Mouse (Mus musculus) kidney, adult 9 months (tissue): ENCODE measurements around the gene Wfdc15b.

ENCODE experiments used
- DNase-seq: peaks from one replicate; pipeline ENCODE4 v3.0.0; 2022

The Wfdc15b gene

DNA sequence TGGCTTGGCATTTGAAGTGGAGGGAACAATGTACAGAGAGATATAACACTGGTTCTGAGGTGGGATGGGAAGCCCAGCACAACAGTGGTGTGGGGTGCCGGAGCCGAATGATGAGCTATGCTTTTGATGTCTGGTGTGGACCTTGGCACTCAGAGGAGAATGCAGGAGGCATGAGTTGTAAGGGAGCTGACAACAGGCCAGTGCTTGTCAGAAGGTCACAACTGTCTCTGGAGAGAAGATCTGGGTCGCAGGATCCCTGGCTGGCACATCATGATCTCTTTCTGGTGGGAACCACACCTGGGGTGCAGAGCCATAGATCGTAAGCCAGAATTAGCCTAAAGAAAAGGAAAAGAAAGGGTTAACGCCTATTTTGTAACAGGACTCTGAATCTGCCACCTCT lies 43.6 kb downstream of the Wfdc15b start:
- no peak for DNase-seq

DNA sequence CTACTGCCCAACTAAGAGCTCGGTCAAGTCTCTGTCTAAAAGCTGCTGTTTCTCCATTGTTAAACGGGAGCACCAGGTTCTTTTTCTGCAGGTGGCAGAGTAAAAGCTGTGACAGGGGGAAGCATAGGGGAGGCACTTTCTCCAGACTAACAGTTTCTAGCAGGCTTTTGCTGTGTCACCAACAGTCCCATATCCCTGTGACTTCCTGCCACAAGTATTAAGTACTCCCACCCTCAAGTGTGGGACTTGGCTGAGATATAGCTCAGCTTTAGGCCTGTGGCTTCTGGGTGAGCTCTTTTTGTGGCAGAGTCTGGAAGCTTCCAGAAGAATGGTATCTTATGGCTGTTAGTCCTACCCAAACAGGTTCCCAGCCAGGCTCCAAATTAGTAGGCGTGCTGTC lies 45.6 kb downstream of the Wfdc15b start:
- no peak for DNase-seq

DNA sequence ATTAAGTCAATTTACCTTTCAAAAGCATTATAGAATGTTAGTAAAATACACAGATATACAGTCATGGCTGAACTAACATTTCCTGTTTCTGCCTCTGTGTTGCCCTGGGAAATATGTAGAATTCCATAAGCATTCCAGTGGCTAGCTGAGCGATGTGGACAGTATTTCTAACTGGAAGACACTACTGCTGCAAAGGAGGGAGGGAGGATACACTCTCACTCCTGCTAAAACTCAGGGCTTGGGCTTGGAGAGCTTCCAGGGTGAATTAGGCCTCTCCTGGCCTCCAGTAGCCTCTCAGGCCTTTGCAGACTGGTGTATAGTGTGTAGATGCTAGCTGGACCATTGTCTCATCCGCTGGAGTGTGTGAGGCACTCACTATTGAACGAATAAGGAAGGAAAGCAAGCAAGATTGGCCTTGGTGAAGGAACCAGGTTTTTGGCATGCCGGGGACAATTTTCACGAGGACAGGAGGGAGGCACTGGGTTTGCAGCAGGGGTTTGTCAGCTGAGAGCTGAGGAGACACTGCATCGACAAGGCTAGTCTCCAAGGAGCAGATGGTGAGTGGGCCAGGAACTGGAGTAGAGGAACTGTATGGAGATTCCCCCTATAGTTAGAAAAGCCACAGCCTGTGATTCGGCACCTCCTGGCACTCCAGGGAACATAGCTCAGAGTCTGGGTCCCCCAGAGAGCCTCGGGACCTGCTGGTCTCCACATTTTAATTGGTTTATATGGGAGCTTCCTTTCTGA lies 46.6 kb downstream of the Wfdc15b start:
- DNase-seq: no peak

DNA sequence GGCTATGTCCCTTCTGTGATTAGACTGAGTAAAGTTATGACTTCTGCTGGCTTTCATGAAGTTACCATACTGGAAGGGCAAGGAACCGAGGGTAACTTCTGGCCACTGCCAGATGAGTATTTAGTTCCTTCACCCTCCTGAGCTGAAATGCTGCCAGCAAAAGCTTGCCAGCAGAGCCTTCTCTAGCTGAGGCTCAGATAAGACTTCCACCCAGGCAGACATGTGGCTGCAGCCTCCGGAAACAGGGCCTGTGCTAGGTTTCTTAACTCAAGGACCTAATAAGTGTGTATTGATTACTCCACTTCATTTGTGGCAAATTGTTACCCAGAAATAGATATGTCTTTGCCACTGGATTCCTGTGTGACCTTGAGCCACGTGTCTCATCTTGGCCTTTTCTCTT lies 48.1 kb downstream of the Wfdc15b start:
- no peak for DNase-seq

DNA sequence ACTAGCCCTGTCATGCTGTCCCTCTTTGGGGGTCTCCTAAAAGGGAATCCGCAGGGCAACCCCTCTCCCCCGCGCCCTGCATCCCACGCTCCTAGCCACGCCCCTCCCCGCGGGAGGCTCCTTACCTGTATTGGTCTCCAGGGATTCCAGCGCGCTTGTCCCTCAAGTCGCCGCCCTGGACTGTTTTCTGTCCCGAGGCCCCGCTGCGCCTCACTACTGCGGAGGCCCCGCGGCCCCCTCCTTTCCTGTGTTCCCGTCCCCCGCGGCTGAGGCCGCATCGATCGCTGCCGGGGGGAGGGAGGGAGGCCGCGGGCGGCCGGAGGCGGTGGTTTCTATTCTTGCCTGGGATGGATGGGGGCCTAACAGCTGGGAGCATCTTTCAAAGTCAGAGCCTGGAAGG lies 50.6 kb downstream of the Wfdc15b start, which contains the start of gene Kcns1:
Kcns1 (minus strand) TSS at position 212 of the 400 bp plus-strand sequence.
- DNase-seq: no peak

DNA sequence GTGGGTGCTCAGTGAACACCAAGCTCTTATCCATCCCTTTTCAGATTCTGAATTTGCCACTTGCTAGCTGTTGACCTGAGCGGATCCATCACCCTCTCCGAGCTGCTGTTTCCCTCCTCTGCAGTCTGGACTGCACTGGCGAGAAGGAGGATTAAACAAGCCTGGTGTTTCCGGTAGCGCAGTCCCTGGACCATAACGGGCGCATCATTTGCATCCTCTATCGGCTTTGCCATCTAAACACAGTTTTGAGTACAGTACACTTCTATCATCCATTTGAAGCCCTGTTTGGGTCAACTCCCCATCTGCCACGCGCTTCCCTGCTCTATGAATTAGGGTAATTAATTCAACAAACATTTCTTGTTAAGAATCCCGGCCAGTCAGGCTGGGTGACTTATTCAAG lies 51.1 kb downstream of the Wfdc15b start:
- DNase-seq: no peak

DNA sequence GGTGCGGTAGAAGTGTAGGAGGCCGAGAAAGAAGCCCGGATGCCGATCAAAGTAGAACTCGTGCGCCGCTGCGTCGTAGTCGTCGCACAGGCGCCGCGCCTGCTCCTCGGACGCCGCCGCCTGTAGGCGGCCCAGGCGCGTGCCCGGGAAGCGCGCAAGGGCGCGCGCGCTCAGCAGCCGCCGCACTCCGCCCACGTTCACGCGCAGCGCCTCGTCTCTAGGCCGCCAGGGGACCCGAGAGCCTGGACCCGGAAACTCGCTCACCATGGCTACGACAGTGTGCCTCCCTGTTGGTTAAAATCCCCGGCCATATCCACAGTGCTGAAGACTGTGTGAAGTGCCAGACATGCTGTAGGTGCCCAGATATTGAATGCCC lies 52.9 kb downstream of the Wfdc15b start:
- no peak for DNase-seq

DNA sequence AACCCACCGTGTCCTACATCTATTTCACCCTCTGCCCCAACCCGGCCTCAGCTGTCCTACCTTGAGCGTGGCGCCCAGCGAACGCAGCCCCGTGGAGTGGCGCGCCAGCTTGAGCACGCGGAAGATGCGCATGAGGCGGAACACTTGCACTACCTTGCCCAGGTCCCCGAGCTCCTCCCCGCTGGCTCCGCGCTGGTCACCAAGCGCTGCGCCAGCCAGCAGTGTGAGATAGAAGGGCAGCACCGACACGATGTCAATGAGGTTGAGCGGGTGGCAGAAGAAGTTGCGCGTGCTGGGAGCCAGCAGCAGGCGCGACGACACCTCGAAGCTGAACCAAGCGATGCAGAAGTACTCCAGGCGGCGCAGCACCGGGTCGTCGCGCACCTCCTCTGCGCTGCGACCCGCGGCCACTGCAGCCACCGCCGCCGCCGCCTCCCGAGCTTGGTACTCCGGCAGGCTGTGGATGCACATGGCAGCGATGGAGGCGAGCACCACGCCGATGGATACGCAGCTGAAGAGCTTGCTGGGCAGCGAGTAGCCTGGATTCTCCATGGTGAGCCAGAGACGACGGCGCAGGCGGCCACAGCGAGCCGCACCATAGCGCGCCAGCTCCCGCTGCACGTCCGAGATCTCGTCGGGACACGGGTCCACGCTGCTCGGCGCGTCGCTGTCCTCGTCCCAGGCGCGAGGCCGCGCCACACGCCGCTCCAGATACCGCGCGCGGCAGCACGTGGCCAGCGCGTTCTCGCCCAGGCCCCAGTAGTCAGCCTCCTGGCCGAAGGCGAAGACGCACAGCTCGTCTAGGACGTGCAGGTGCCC lies 53.5 kb downstream of the Wfdc15b start:
- no peak for DNase-seq

DNA sequence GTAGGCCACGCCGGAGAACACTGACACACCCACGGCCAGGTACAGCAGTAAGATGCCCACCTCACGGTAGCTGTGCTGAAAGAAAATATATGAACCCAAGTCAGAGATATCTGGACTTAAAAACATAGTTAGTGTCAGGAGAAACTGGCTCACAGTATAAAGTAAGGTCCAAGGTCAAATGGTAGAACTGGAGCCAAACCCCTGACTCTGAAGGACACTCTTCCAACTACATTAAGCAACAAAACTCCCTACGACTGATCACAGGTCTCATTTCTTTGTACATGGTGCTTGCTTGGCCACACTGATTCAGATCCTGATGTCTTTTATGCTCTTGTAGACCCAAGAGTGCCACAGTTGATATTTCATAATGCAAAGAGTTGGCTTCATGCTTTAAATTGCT lies 56.5 kb downstream of the Wfdc15b start:
- no peak for DNase-seq
